Mouse (Mus musculus): ENCODE data around the gene Fam207a. TPM values are rescaled to one million over a fixed set of nuclear protein-coding genes. Genes with fewer than 3 reads are reported as not detected.

Gene Fam207a
- total RNA-seq (2021): 1 to 10 TPM; 6.2 to 6.7 TPM
- long read RNA-seq, experiment 1, transcript Fam207a-201 (6 exons, 2,394 nt): major isoform, 5 of 8 reads
- long read RNA-seq, experiment 1, partial matches to known transcripts: 0 of 8 reads
- long read RNA-seq, experiment 1, other reads (novel, unspliced or antisense): 3 of 8 reads
- long read RNA-seq, experiment 2, transcript Fam207a-201 (6 exons, 2,394 nt): major isoform, 10 of 16 reads
- long read RNA-seq, experiment 2, partial matches to known transcripts: 0 of 16 reads
- long read RNA-seq, experiment 2, other reads (novel, unspliced or antisense): 6 of 16 reads

GRCm38 (mm10) chr10:77515385-77516348, at the start of gene Fam207a:
Fam207a (minus strand) TSS chr10:77515785.
- peak; percentile 92 for DNase-seq

- no peak for DNase-seq
Observed at GRCm38 (mm10) chr10:77565005-77565404, 49.4 kb upstream of the Fam207a start.

- DNase-seq: no peak
Observed at GRCm38 (mm10) chr10:77561508-77561907, 45.9 kb upstream of the Fam207a start.

GRCm38 (mm10) chr10:77560830-77561229, 45.2 kb upstream of the Fam207a start:
- DNase-seq: no peak

- DNase-seq: no peak
Observed at GRCm38 (mm10) chr10:77560090-77560489, 44.5 kb upstream of the Fam207a start.

GRCm38 (mm10) chr10:77557641-77558040, 42.1 kb upstream of the Fam207a start:
- DNase-seq: no peak

GRCm38 (mm10) chr10:77556631-77557030, 41.0 kb upstream of the Fam207a start:
- no peak for DNase-seq

- DNase-seq: no peak
Observed at GRCm38 (mm10) chr10:77554918-77555317, 39.3 kb upstream of the Fam207a start.

- no peak for DNase-seq
Observed at GRCm38 (mm10) chr10:77553285-77553684, 37.7 kb upstream of the Fam207a start.

- DNase-seq: no peak
Observed at GRCm38 (mm10) chr10:77552162-77552561, 36.6 kb upstream of the Fam207a start.

GRCm38 (mm10) chr10:77550874-77551273, 35.3 kb upstream of the Fam207a start:
- DNase-seq: peak; percentile 25

GRCm38 (mm10) chr10:77548576-77548975, 33.0 kb upstream of the Fam207a start:
- no peak for DNase-seq

- peak; percentile 87 for DNase-seq
Observed at GRCm38 (mm10) chr10:77544916-77545315, 29.3 kb upstream of the Fam207a start.

- DNase-seq: no peak
Observed at GRCm38 (mm10) chr10:77543226-77543625, 27.6 kb upstream of the Fam207a start.

- no peak for DNase-seq
Observed at GRCm38 (mm10) chr10:77541864-77542666, 26.5 kb upstream of the Fam207a start.

- no peak for DNase-seq
Observed at GRCm38 (mm10) chr10:77540576-77541102, 25.1 kb upstream of the Fam207a start.

GRCm38 (mm10) chr10:77539320-77539945, 23.8 kb upstream of the Fam207a start:
- no peak for DNase-seq

- no peak for DNase-seq
Observed at GRCm38 (mm10) chr10:77537215-77538209, 21.9 kb upstream of the Fam207a start.

GRCm38 (mm10) chr10:77536727-77537126, 21.1 kb upstream of the Fam207a start:
- DNase-seq: no peak

- DNase-seq: no peak
Observed at GRCm38 (mm10) chr10:77532020-77532413, 16.4 kb upstream of the Fam207a start.

Measured in gastrocnemius, postnatal 25 days (tissue).